Mouse (Mus musculus) brown adipose tissue, adult 24 weeks (tissue): ENCODE measurements at regions not wholly inside any gene's neighbourhood (a gene's known extent, or its start where the extent isn't known, plus 50 kb on each side); places are given as distances from the start of the nearest gene placed in this dataset.

Source experiments
- H3K27ac ChIP-seq: fragments of 200-500 bp; replicated peaks from 2 replicates; pipeline ENCODE4 v1.5.1; 2012; ENCODE audit warnings: low read depth, mild to moderate bottlenecking, low read length
- H3K4me1 ChIP-seq: fragments of 200-500 bp; 2 replicates; pipeline ENCODE4 v1.6.1; 2012; ENCODE audit warnings: low read length, mixed read lengths; ENCODE audit not compliant: control insufficient read depth, insufficient read depth, insufficient read length
- H3K4me3 ChIP-seq: fragments of 200-500 bp; 2 replicates; pipeline ENCODE4 v1.5.1; 2012; ENCODE audit warnings: low read depth, mild to moderate bottlenecking, low read length, moderate library complexity; ENCODE audit not compliant: insufficient read depth

GRCm38 (mm10) chr9:56547291-56547977 lies 129.0 kb downstream of the Hmg20a start:
- Histone ChIP-seq H3K4me1 (peaks cover 30% of the 10 kb centered on the region), H3K27ac (peak overlapping the region; percentile 68; the same call in 1 of the 2 replicates), H3K4me3 (no peak overlapping the region)

DNA sequence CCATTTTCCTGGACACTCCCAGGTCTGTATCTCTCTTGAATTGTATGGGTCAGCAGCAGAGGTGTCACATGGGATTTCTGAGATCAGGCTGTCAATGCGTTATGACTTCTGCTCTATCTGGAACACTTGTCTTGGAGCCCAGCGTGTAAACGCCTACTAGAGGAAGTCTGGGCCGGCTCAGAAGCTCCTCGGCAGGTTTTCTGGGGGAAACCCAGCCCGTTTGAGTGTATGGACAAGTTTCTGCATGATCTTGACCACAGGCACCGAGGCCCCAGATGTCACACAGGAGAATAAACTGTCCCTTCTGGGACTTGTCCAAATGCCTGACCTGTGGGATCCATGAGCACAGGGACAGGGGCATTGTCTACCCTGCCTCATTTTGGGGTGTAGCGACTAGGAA lies 131.4 kb downstream of the Hmg20a start:
- no peak overlapping the region for H3K4me3 ChIP-seq
- peaks cover 30% of the 10 kb centered on the region for H3K4me1 ChIP-seq
- peak overlapping the region; percentile 77 for H3K27ac ChIP-seq

DNA sequence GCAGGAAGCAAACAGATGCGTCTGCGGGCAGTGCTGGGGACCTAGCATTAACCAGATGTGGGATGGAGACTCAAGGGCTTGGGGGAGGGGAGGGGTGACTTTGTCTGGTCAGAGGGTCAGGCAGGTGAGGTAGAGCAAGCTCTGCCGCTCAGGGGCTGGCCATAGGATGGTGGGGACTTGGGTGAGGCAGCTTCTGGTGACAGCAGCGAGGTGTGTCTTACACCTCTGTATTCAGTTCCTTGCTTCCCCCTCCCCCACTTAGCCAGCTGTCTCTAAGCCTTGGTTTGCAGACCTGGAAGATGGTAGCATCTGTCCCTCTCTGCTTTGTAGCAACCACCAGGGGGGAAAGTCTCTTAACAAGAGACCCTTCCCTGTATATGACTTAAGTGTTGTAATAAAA lies 131.8 kb downstream of the Hmg20a start:
- H3K27ac ChIP-seq, result peak overlapping the region; percentile 77
- peaks cover 27% of the 10 kb centered on the region for H3K4me1 ChIP-seq
- no peak overlapping the region for H3K4me3 ChIP-seq

GRCm38 (mm10) chr9:56551376-56552186 lies 133.2 kb downstream of the Hmg20a start:
- peak overlapping the region; percentile 75 for H3K27ac ChIP-seq
- no peak overlapping the region for H3K4me3 ChIP-seq
- peaks cover 26% of the 10 kb centered on the region for H3K4me1 ChIP-seq

- no peak overlapping the region for H3K4me3 ChIP-seq
- peak overlapping the region; percentile 75 for H3K27ac ChIP-seq
- H3K4me1 ChIP-seq, result peaks cover 24% of the 10 kb centered on the region
Measured at GRCm38 (mm10) chr9:56552187-56552686, 133.8 kb downstream of the Hmg20a start.

- H3K4me3 ChIP-seq, result no peak overlapping the region
- H3K27ac ChIP-seq, result peak overlapping the region; percentile 75
- peaks cover 21% of the 10 kb centered on the region for H3K4me1 ChIP-seq
Measured at GRCm38 (mm10) chr9:56552766-56553165, 134.4 kb downstream of the Hmg20a start.

DNA sequence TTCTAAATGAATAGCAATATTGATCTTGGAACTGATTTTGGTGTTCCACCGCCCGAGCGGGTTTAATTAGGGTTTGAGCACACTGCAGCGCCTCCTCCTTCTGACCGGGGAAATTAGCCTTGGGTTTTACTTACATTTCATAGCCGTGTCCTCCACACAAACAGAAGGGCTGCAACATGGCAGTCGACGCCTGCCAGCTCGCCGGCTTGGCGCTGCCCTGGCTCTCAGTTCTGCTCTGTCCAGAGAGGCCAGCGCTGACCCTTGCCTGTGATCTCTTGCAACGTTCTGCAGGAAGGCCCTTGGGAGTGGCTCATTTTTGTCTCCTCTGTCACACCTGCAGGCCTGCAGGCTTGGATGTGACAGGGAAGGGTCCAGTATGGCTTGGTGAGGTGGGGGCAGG lies 135.2 kb downstream of the Hmg20a start:
- Histone ChIP-seq H3K27ac (no peak overlapping the region), H3K4me3 (no peak overlapping the region), H3K4me1 (peaks cover 21% of the 10 kb centered on the region)

DNA sequence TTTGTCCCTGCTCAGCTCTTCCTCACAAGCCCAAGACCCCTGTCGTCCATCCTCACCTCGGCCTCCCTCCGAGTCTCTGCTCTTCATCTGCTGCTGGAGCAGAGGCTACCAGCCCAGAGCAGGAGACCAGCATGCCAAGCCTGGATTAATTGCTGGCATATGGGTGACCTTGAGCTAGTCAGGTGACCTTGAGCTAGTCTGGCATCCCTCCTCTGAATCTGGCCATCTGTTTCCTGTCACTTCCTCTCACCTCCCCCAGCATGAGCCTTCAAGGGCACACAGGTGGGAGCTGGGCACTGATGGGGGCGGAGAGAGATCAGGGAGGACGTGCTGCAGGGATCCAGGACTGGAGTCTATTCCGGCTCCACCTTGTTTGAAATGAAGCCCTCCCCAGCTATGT lies 135.7 kb downstream of the Hmg20a start:
- no peak overlapping the region for H3K27ac ChIP-seq
- H3K4me1 ChIP-seq, result peaks cover 20% of the 10 kb centered on the region
- no peak overlapping the region for H3K4me3 ChIP-seq

DNA sequence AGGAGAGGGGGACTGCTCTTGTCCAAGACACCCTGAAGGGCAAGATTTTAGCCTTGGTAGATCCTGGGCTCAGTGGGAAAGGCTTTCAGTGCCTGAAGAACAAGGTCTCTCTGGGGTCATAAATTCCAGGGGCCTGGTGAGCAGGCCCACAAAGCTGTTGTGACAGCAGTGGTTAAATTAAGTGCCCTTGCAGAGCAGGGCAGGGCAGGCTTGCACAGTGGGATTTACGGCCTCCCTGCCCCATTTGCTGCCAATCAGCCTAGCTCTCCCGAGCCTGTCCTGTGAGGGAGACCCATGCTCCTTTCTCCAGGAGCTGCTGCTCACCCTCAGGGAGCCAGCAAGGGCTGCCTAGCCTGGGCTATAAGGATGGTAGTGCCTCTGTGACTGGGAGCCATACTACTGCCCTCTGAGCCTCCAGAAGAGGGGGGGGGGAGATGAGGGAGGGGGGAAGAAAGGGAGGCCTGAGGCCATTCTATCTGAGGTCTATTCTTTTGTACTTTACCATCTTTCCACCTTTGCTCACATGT lies 141.3 kb downstream of the Hmg20a start:
- no peaks in the 10 kb centered on the region for H3K4me1 ChIP-seq
- H3K4me3 ChIP-seq, result no peak overlapping the region
- H3K27ac ChIP-seq, result no peak overlapping the region

DNA sequence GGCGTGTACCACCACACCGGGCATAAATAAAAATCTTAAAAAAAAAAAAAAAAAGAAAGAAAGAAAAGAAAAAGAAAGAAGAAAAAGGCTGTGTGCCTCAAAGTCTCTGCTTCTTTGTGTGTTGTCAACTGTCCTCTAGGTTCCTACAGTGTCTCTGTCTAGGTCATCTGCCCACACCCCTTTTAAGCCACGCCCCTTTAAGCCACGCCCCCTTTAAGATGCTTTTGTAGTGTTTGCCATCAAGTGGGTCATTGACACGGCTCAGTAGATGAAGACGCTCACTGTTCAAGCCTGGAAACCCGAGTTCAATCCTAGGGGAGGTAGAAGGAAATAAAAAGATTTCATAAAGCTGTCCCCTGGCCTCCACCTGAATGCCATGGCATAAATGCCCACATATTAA lies 144.0 kb downstream of the Hmg20a start:
- H3K4me1 ChIP-seq, result no peaks in the 10 kb centered on the region
- no peak overlapping the region for H3K27ac ChIP-seq
- no peak overlapping the region for H3K4me3 ChIP-seq

DNA sequence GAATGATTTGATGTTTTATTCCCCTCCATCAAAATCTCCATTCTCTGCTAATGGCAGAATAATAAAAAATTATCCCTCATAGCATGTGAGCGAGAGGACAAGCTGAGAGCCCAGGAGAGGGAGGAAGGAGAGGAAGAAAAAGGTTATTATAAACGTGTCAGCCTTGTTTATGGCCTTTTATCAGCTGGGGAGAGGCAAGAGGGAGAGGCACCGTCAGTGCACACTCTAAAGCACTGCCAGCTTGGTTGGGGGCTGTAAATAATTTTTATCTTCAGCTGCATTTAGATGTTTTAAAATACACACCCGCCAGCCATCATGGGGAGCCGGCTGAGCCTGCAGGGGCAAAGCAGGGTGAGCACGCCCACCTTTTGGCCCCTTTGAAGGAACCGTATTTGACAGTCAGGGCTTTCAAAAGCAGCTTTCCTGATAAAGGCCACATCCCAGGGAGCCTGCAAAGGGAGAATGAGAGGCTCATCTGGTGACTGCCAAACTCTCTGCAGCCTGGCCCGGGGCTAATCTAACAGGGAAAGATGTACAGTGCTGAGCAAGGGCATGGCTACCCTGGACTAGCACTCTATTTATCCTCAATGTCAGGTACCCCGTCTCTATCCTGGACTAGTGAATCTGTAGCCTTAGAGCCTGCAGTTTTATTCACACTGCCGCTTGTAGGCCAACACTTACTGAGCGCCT lies 145.8 kb downstream of the Hmg20a start:
- H3K4me1 ChIP-seq, result no peaks in the 10 kb centered on the region
- H3K4me3 ChIP-seq, result no peak overlapping the region
- H3K27ac ChIP-seq, result no peak overlapping the region
